Mouse (Mus musculus) gonadal fat pad, adult 2 months (tissue): ENCODE results near the gene Ncln. TPM values are rescaled to one million over a fixed set of nuclear protein-coding genes. Genes with fewer than 3 reads are reported as not detected.

ENCODE experiments used
- DNase-seq: peaks from one replicate; pipeline ENCODE4 v3.0.0-alpha.2; 2012; ENCODE audit warnings: low read depth
- polyA plus RNA-seq: library from polyadenylated mRNA; depleted of rRNA; stranded (reverse); fragments of >200 nt; gene quantifications from 2 replicates; pipeline ENCODE4 v1.2.3, GENCODE M21; 2012

Ncln gene
- polyA plus RNA-seq, 1 experiment = 131 TPM

DNA sequence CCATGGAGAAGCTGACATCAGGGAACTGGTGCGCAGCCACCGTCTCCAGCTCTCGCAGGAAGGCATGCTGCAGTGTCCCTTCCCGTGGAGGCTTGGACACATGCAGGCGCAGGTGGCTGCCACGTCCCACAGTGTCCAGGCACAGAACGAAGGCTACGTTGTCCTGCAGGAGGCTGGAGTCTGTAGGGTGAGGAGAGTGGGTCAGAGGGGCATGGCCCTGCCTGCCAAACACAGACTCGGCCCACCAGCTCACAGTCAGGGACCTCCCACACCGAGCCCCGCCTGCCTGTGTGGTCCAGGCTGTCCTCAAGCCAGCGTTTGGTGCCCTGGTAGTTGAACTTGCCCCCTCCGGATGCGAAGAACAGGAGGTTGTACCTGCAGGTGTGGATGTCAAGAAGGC lies 6.3 kb downstream of the Ncln start:
- no peak for DNase-seq

DNA sequence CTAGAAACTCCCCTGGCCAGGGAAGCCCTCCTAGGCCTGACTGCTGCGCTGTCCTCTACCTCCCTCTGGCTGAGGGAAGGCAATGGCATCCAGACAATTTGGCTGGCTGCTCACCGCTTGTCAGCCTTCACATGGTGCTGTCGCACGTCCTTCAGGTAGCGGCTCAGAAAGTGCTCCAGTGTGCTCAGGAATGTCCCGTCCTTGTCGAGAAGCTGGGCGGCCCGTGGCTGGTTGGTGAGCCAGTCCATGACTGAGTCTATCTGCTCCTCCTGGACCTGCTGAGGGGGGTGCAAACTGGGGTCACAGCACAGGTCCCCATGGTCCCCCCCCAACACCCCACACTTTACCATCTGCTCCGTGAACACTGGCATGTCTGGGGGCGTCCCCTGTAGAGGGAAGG lies 8.1 kb downstream of the Ncln start:
- no peak for DNase-seq

DNA sequence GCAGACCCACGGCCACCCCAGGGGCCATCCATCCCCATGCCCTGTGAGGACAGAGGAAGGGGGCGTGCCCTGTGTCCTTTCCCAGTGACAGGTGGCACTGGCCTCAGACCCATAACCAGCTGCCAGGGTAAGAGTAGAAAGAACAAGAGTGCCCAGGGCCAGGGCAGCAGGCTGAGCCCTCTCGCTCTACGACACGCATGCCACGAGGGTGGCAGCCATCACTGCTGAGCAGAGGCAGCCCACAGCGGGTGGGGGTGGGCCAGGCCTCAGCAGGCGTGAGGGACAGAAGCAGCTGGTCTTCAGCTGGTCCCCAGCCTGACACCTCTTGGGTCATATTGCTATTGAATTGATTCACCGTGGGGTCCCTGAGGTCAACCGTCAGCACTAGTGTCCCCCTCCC lies 9.7 kb downstream of the Ncln start:
- DNase-seq = no peak

DNA sequence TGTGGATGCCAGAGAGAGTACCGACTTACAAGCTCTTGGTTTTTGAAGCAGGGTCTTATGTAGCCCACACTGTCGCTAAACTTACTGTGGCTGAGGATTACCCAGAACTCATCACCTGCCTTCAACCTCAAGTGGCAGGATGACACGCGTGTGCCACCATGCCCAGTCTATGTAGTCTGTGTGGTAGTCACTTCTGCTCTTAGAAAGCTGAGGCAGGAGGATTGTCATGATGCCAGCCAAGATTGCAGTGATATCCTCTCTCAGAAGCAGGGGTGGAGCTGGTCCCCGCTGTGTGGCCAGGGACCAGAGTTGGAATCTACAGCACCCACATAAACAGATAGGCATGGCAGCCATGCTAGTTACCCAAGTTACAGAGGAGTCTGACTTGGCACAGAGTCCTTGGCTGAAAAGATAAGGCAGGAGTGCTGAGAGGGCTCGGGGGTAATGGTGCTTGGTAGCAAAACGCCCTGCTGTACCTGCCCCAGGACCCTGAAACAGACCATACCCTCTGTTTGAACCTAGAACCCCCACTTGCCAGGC lies 10.6 kb downstream of the Ncln start:
- no peak for DNase-seq

DNA sequence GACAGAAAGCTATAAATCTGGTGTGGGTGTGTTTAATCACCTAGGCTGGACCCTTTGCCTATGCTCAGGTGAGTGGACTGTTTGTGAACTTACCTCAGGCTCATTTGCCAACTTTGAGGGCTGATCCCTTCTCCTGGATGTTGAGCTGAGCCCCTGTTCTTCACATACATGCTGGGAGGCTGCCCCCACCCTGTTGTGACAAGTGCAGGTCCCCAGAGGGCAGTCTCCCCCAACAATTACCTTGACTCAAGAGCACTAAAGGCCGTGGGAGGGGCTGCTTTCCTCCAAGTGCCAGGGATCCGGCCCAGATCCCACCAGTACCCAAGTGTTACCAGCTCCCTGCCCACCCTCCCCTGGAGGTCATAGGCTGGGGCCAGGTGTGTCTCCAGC lies 11.1 kb downstream of the Ncln start:
- DNase-seq = no peak

DNA sequence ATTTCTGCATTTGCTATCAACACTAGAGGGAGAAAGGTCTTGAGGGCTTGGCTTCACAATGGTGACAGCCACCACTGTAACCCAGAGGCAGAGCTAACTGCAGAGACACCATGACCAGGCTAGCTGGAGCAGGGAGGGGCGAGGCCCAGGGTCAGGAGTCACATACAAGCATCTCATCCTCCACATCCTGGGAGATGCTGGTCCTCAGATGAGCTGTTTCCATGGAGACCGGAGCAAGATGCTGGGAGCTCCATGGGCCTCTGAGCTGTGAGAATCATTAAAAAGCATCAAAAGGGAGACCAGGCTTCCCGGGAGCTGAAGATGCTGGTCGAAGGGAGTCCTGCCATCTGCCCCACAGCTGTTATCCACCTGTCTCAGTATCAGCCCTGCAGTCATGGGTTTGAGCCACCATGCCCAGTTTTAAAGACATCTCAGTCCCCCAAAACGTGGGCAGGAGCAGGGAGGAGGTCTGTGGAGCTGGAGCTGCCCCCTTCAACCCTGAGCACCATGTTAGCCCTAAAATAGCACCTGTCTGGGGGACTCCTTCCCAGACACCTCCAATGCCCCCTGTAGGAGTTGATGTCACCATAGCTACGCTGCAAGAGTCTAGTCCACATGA lies 11.6 kb downstream of the Ncln start:
- DNase-seq = no peak

DNA sequence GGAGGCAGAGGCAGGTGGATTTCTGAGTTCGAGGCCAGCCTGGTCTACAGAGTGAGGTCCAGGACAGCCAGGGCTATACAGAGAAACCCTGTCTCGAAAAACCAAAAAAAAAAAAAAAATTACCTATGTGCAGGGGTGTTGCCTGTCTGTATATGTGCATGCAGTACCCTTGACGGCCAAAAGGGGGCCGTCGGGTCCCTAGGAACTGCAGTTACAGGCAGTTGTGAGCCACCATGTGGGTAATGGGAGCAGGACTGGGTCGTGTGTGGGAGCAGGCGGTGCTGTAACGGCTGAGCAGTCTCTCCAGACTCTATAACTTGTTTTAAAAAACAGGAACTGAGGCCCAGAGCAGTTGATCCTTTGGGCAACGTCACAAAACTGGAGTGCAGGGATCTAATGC lies 12.2 kb downstream of the Ncln start:
- DNase-seq = no peak

DNA sequence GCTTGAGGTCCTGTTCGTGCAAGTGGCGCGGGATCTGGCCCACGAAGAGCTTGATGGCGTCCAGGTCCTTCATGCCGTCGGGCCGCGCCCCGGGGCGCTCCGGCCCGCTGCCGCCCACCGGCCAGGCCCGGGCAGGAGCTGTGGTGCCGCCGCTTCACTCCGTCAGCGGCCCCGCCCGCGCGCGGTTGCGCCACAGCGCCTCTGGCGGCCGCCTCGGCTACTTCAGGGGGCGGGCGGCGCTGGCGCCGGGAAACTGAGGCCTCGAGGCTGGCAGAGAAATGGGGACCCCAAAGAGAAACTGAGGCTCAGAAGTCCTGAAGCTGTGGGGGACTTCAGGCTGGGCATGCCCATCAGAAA lies 13.7 kb downstream of the Ncln start, which contains the start of gene Celf5:
Gene Celf5, minus strand, starts transcription at position 177 of the 357 bp plus-strand sequence.
- no peak for DNase-seq

DNA sequence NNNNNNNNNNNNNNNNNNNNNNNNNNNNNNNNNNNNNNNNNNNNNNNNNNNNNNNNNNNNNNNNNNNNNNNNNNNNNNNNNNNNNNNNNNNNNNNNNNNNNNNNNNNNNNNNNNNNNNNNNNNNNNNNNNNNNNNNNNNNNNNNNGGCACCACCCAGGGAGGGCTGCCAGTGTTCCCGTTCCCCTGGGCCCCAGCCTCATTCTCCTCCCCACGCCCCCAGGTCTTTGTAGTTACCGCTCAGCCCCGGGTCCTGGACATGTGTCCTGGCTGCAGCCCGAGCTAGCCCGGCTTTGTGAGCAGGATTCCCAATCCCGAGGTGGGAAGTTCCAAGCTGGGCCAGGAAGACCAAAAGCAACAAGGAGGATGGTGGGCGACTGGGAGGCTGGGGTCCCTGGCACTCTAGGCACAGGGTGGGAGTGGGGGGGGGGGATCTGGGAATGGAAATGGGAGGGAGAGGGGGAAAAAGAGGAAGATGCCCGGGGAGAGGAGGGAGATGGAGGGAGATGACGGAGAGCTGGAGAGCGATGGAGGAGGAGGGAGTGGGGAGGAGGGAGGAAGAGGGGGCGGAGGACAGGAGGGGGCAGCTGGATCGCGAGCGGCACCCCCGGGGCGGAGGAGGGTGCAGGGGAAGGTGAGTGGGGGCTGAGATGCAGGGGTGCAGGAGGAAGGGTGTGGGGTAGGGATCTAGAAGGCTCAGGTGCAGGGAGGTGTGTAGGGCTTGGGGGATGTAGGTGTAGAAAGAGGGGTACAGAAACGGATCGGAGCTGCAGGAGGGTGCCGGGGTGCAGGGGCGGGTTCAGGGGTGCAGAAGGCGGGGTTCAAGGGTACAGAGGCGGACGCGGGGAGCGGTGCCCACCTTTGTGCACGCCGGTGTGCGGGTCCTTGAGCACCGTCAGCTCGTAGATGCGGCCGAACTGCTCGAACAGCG lies 14.3 kb downstream of the Ncln start:
- DNase-seq = no peak

DNA sequence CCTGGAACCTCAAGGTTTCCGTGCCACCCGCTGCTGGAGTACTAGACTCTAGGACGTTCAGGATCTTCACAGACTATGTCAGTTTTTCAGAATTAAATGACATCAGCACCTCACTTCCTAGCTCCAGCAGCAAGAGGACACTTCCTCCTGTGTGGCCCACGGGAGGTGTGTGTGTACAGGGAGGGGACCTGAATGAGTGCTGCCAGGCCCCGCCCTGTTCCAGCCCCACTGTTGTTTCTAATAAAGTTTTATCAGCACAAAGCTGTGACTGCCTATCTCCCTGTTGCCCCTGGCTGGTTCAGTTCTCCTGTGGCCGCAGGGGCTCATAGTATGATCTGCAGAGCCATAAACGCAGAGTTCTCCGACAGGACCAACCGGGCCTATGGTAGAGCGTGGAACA lies 21.7 kb downstream of the Ncln start:
- DNase-seq = no peak

DNA sequence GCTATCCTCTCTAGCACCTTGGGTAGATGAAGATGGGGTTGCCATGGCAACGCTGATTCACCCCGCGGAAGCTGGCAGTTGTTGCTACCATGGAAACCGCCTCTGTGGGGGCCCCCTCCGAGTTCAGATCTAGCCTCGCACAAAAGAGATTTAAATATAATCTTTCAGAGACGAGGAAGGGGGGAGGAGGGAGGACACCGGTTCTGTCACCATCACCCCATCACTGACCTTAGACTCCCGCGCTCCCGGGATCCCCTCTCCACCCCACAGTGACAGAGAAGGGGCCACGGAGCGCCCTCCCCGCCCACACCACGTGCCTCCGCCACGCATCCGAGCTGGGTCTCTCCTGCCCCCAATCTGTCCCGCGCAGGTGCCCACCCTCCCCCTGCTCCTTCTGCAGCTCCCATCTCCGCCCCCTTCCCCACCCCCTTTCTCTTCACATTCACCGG lies 23.2 kb downstream of the Ncln start:
- DNase-seq = no peak

DNA sequence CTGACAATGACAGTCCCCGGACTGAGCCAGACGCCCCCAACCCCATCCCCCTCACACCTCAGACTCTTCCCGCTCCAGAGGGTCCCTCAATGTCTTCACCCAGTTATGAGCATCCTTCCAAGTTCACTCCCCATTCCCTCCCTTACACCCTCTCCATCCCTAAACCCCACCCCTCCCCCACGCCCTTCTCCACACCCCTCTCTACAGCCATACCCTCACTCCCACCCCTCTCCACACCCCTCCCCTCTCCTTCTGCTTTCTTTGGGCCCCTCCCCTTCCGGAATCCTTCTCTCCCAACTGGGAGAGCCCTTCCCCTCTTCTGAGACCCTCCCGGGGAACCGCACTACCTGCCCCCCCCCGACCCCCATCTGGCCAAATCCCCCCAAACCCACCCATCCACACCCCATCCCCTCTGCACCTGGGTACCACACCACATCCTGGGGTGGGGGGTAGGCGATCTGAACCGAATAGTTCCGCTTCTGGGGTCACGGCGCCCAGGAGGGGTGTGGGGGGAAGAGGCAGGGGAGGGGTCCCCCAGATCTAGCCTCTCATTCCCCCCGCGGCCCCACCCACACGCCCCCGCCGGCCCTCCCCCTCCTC lies 23.7 kb downstream of the Ncln start:
- no peak for DNase-seq

DNA sequence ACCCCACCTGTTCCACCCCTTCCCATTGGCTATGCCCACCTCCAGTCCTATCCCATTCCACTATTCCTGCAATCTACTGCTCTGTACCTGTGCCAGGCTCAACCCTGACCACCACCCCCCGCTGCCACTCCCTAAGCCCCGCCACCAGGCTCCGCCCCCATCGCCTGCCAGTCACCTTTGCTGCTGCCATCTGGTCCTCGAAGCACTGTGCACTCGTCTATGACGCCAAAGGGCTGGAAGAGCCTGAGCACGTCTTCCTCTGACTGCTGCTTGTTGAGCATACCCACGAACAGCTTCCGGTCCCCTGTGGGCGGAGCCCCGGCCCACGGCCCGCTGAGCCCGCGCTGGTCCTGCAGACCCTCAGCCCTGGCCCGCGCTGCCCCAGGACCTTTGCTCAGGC lies 25.7 kb downstream of the Ncln start:
- DNase-seq = no peak

DNA sequence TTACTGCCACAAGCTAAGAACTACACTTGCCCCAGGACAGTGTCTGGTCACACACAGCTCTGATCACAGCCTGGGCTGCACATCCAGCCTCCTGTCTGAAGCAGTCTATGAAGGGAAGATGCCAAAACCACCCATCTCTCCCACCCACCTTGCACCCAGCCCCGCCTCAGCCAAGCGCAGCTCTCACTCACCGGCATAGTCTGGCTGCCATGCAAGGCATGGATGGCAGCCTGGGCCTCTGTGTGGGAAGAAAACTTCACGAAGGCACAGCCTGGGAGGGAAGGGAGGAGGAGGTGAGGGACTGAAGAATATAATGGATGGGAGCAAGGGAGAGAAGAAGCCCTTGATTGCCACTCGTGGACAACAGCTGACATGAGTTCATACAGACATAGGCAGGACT lies 26.9 kb downstream of the Ncln start:
- DNase-seq = no peak

DNA sequence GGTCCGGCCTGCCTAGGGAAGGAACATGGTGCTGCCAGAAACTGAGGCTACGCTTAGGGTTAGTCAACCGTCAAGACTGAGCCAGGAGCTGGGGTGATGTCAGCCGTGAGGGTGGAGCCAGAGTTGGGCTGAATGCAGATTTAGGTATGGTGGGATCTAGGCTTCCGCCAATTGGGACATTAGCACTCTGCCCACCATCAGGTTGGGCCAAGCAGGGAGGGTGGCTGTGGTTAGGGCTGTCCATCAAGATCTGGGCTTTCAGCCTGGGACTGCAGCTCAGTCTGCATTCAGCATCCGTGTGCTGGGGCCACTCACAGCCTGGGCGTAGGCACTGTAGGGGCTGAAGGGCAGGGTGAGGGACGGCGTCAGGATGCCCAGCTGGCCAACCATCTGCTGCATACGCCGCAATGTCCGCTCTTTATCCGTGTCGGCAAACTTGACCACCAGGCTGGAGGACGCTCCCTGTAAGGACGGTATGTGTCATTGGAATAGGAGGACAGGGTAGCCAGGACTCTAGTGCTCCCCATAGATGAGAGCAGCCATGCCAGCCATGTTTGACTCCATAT lies 28.4 kb downstream of the Ncln start:
- DNase-seq = no peak

DNA sequence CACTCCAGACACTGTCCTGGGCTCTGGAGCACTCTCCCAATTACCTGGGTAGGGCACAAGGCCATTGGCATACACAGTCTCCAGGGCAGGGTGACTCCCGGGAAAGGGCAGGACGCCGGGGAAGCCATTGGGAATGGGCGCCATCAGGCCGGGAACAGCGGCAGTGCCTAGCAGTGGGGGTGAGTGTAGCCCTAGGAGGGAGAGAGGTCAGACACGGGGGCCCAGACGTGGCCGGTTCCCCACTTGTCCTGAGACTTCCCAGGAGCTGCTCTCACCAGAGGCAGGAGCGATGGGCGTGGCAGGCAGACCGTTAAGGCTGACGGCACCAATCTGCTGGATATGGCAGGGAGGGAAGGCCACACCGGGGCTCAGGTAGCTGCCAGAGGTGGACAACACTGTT lies 29.3 kb downstream of the Ncln start:
- no peak for DNase-seq

DNA sequence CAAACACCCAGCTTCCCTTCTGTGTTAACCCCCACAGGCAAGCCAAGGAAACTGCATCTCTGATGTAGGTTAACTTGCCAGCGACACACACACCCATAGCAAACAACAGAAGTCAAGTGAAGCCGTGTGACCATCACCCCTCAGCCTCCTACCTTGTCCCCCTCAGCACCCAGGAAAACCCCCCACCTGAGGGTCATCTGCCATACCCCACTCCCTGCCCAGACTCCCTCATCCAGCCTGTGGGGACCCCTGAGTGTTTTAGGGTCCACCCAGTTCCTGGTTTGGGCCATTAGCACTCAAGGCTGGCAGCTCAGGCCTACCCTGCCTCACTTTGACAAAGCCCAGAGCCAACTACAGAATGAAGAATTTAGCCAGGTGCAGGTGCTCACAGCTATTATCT lies 30.1 kb downstream of the Ncln start:
- DNase-seq = no peak

DNA sequence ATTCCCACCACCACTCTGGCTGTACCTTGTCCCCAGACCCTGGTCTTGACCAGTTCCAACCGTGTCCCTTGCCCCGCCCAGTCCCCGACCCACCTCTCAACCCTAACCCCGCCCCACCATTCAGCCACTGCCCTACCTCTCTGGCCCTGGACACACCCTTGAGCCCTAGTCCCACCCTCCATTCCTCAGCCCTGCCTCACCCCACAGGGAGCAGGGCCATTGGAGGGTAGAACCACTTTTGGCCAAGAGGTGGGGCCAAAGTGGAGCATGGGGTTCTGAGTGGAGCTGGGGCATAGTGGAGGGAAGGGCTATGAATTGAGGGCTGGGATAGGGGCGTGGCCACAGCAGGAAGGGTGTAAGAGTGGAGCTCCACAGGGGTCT lies 30.9 kb downstream of the Ncln start:
- no peak for DNase-seq

DNA sequence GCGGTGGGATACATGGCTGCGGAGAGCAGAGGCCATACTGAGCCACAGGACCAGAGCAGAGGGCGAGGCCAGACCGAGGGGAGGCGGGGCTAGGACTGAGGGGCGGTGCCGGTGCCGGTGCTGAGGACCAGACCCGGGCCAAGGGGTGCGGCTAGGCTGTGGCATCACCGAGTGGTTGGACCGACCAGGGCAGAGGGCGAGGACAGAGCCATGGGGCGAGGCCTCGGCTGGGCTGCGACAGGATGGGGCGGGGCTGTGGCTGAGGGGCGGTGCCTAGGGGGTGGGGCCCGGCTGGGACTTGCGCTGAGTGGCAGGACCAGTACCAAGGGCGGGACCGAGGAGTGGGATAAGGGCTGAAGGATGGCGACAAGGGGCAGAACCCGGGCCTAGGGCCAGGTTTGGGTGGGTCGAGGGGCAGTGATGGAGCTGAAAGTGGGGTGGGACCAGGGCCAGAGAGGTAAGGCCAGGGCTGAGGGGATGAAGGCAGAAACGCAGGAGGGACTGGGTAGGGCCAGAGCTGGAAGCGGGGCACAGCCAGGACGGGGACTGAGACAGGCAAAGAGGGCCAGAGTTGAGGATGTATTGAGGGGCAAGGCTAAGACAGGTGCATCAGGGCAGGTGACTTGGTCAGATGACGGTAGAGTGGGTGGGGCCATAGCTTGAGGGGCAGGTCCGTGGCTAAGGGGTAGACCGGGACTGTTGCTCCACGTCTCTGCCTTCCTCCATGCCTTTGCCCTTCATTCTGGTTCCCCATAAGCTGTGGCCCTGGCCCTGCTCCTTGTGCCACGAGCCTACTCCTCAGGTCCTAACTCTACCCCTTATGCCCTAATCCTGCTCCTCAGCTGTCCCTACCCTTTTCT lies 31.6 kb downstream of the Ncln start:
- DNase-seq = no peak

DNA sequence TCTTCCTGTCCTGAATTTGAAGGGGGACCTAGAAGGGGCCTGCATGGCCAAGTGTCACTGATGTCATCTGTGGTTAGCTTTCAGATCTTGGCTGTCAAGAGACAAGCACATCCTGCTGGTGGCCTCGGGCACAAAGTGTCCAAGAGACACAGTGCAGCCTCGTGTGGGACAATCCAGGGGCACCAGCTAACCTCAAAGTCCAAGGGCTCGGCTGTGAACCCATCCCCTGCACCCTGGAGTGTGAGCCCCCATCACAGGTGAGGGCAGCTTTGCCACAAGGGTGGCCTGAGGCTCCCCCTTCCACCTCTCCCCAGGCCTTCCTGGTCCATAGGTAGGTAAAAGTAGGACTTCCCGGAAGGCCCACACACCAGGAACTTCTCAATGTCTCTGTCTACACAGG lies 32.7 kb downstream of the Ncln start:
- no peak for DNase-seq

DNA sequence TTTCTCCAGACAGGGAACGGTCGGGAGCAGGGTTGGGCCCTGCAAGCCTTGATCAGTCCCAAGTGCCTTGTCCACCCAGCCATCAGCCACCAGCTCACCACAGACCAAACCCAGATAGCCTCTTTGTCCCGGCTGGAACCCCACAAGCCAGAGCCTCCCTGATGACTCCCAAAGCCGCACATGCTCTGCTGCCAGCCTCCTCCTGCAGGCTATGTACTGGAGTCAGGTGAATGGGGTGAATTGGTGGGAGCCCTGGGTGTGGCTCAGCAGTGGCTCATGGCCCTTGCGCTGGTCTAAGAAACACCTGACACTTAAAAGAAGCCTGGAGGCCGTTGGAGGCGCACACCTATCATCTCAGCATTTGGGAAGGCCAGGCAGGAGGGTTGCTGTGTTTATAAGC lies 33.3 kb downstream of the Ncln start:
- DNase-seq = no peak

DNA sequence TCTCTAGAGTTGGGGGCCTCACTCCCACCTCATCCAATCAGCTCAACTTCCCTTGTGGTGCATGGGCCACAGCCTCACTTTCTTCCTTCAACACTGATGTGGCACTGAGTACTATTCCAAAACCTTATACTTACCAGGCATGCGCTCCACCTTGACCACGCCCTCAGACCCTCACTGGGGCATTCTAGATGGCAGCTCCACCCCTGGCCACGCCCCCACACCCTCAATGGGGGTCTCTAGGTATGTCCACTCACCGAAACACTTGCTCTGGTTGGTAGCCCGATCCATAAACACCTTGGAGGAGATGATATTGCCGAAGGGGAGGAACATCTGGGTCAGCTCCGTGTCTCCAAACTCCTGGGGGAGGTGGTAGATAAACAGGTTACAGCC lies 33.8 kb downstream of the Ncln start:
- DNase-seq = no peak
